Mouse (Mus musculus) lung, adult 2 months (tissue): ENCODE measurements around the gene Tprgl.
A peak's percentile ranks its signal among the peaks of the same experiment; 100 is the strongest.

ENCODE experiments used
- CTCF ChIP-seq: fragments of 200-500 bp; IDR thresholded peaks from 2 replicates; pipeline ENCODE4 v1.5.1; 2011; ENCODE audit warnings: mild to moderate bottlenecking, low read length, control low read depth; ENCODE audit not compliant: insufficient read depth
- POLR2A ChIP-seq: fragments of 200-500 bp; IDR thresholded peaks from 2 replicates; pipeline ENCODE4 v1.6.1; 2011; ENCODE audit warnings: low read depth, mild to moderate bottlenecking, control low read depth, low read length, borderline replicate concordance; ENCODE audit errors: extremely low read depth

GRCm38 (mm10) chr4:154163296-154163695 lies 2.8 kb upstream of the Tprgl start:
- TF ChIP-seq POLR2A (no peak), CTCF (peak; percentile 89)
